Mouse (Mus musculus): ENCODE results near the gene Asic2. TPM values are rescaled to one million over a fixed set of nuclear protein-coding genes. Genes with fewer than 3 reads are reported as not detected.

Gene Asic2
- total RNA-seq, 4 experiments from 2014 or later: 0.13 to 1.5 (median 0.41) TPM

DNA sequence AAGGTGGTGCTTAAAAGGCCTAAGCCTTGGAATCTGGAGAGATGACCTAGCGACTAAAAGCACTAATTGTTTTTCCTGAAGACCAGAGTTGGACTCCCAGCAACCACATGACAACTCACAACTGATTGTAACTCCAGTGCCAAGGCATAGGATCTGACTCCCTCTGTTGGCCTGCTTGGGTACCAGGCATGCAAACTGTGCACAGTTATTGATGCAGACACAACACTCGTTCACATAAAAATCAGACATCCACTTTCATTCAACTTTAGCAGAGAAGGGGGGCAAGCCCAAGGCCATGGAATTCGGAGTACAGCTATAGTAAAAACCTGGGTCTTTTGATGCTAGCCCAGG lies 122.6 kb downstream of the Asic2 start:
- DNase-seq (ENCODE audit: low spot score in 2 of 2): no peak

DNA sequence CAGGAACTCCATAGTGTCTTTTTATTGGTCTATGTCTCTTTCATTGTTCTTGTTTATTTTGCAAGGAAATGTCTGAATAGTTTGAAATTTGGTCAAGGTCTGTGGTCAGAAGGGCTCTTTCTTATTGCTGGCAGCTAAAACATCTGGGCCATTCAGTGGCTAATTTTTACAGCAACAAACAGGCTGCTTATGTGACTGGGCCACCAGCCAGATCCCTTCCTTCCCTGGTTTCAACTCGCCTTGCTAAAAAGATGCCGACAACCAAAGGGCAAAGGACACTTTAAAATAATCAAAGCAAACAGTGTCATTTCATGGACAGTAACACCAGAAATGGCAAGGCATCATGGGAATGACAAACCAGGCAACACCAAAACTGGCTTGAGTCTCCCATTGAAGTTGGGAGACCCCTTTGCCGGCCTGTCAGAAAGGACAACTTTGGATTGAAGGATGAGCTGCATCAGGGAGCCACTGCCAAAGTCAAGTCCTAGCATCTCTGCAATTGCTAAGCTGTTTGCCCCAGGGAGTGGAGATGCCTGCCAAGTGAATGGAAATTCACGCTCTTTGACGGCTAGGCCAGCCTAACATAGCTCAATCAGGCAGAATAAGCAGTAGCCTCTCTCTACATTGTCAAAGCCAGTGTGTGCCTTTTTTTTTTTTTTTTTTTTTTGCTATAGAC lies 123.1 kb downstream of the Asic2 start:
- no peak for DNase-seq (ENCODE audit: low spot score in 2 of 2)

DNA sequence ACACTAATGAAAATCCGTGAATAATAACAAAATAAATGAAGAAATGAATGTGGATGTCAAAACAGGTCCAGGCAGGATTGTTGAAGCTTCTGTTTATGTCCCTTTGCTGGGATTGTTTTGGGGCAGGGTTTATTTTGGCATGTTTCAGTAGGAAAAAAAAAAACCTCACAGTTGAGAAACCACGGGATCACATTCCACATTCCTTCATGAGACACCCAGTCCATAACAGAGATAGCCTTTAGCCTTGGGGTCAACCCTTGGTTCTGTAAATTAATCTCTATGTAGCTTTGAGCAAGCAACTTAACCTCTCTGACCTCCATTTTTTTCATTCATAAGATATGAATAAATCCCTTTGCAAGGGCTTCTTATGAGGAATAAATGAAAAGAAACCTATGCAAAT lies 127.3 kb downstream of the Asic2 start:
- no peak for DNase-seq (ENCODE audit: low spot score in 2 of 2)

DNA sequence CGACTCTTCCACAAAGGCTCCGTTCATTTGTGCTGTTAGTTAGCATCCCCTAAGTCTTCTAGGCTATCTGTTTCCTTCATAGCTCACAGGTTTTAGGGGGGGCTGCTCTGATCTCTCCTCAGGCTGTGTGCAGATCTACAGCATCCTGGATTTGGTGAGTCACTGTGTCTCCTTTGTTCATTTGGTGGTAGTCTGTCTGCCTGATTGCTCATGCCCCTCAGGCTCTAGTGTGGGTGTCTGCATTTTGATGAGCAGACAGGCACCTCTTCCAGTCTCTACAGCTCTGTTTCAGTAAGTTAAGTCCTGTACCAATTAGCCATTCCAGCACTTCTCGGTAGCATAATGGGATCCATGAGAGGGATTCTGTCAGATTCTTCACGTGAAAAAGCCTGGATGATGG lies 129.8 kb downstream of the Asic2 start:
- DNase-seq (ENCODE audit: low spot score in 2 of 2): no peak

DNA sequence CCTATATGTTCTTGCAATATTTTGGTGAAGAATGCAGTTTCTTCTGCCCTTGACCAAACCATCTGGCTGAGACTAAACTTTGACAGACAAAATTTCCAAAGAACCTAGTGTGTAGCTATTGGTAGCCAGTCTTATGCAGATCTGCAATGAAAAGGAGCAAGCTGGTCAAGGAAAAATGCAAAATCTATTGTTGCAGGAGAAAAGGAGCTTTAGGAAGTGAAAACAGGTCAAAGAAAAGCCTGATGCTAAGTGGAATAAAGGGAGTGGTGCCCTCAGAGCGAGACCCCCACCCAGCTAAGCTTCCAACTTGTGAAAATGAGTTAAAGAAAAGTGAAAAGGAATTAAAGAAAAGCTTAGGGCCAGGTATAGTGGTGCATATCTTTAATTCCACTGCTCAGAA lies 135.9 kb downstream of the Asic2 start:
- no peak for DNase-seq (ENCODE audit: low spot score in 2 of 2)

DNA sequence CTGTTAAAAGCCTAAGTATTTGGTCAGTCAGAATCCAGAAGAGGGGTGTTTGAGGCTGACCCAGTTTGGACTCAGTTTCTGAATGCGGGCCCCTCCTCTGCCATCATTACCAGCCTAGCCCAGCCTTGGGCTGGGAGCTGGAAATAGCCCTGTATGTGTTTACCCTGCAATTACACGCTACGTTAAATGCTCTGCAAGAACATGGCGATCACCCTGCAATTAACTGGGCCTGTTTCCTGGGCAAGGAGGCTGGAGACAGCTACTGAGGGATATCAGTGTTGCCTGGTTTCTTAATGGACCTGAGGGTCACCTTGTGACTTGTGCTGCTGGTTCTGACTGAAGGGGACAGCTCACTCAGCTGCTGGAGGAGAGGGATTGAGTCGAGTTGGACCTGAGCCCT lies 151.7 kb downstream of the Asic2 start:
- no peak for DNase-seq (ENCODE audit: low spot score in 2 of 2)

DNA sequence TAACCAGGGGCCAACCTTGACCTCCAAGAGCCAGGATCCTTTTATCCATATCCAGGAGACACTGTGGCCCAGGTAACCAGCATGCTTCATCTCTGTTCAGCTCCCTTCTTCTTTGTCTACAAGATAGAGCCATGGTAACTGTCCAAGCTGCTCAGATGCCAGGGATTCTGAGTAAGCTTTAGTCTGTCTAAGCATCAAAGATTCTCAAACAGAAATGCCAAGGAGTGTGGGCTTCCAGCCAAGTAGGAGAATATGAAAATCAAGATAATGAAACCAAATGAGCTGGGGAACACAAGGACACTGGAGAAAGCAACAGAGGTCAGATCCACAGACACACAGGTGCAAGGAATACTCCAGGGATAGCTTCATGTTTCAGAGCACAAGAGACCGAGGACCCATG lies 153.4 kb downstream of the Asic2 start:
- no peak for DNase-seq (ENCODE audit: low spot score in 2 of 2)

DNA sequence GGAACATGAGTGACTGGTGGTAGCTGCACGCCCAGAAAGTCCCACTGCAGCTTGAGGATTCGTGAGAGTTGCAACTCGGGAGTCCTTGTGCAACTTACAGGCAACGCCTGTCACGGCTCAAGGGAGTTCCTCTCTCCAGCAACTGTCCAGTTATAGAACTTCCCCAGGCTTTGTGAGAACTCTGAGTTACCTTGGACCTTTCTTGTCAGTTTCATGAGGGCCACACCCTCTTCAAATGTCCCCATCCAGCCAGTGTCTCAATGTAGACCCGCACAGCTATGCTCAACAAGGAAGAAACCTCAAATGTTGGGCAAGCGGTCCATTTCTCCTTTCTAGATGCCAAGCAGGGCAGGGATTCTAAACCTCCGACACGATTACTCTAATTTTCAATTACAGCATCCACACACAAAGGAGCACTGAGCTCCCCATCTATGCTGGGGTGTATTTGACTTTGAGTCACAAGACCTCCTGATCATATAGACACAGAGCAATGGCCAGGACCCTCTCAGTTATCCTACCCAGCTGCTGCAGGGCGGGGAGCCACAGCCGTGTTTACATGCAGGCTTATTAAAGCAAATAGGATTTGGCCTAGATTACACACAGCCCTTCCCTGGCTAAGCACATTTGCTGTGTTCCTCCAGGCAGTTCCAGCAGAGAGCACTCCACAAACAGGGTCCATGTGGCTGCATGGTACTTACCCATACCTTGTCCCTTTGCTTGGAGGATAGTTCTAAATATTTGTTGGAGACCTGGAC lies 161.2 kb downstream of the Asic2 start:
- DNase-seq (ENCODE audit: low spot score in 2 of 2): no peak

DNA sequence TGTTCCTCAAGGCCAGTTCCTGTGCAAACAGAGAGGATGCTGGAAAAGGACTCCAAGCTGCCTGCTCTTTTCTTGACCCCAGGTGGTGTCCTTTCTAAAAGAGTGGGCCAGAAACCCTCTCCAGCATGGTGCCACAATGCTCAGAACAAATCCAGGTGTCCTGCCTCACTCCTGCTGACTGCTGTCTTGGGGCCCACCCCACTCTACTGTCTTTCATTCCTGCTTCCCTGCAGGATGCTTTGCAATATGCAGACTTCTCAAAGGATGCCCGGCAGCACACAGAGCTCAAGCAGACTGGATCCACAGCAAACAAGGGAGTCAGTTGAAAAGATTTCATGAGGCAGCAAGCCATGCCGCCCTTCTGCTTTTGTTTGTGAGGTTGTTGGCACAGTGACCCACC lies 164.7 kb downstream of the Asic2 start:
- DNase-seq (ENCODE audit: low spot score in 2 of 2): no peak

DNA sequence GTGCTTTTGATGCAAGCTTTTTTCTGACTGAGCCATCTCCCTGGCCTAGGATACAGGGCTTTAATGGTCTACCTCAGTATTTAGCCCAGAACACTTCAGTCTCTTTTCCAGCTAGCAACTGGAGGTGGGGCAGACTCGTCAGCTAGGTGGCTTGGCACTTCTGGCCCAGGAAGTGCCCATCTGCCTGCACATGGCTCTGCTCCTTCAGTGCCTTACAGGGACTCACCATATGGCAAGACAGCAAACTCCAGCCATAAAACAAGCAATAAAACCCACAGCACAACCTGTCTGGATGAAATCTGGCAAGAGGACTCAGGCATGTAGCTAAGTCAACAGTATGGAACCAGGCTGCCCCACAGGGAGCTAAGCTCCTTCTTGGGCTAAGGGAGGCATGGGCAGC lies 165.6 kb downstream of the Asic2 start:
- DNase-seq (ENCODE audit: low spot score in 2 of 2): no peak

DNA sequence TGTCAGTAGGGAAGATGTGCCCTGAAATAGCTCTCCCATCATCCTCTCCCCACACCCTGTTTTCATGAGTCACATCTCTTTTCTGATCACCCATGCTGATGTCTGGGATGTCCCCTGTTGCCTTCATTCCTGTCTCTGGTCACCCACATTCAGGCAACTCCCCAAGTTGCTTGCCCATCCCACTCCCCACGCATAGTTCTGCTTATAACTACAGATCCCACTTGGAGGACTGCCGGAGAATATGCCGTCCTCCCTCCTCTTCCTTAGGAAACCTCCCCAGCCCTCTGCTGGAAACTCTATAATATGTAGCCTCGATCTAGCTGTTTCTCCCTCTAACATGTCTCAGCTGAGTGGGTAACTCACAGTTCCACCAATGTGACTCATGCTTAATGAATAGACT lies 167.4 kb downstream of the Asic2 start:
- DNase-seq (ENCODE audit: low spot score in 2 of 2): no peak

DNA sequence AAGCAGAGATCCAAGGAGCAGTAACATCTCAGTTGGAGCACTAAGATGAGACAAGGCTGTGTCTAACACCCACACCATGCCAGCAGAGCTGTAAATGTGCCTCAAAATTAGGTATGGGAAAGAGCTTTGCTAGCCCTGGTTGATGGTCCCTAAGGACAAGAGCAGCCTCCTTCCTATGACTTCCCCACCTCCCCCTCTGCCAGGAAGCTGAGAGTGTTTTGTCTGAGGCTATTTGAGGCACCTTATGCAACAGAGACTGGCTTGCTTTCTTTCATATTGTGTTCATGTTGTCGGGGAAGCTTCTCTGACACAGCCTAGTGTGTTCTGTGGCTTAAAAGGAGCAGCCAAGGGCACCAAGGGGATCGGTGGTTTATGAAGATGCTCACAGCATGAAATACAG lies 174.7 kb downstream of the Asic2 start:
- no peak for DNase-seq (ENCODE audit: low spot score in 2 of 2)

DNA sequence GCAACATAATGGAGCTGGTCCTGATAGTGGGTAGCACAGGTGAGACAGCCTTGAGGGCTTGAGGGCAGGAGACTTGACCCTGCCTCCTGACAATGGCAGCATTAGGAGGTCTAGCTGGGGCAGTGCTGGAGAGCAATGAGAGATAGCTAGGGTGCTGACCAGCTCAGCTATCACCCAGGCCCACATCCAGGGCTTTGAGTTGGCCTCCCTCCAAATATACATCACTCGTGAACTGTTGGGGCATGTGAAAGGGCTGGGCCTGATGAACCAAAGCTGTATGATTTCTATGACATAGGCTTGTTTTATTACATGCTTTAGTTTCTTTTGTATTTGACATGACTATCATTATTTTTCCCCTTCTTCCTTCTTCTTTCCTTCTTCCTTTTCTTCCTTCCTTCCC lies 176.7 kb downstream of the Asic2 start:
- DNase-seq (ENCODE audit: low spot score in 2 of 2): no peak

DNA sequence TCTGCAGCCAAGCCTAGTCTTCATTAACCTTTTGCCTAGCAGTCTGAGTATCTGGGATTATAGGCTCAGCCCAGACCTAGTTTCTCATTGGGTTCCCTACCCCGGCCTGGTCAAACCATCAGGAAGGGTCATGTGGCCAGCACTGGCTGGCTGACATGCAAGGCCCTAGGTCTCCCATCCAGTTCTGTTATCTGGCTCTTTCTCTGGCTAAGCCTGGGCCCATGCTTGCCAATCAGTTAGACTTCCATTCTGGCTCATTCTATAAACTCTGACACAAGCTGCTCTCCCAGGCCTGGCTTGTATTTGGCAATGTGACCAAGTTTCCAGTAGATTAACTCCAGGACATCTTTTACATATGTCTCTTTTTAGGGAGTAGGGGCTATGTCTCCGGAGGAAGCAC lies 187.7 kb downstream of the Asic2 start:
- DNase-seq (ENCODE audit: low spot score in 2 of 2): no peak

DNA sequence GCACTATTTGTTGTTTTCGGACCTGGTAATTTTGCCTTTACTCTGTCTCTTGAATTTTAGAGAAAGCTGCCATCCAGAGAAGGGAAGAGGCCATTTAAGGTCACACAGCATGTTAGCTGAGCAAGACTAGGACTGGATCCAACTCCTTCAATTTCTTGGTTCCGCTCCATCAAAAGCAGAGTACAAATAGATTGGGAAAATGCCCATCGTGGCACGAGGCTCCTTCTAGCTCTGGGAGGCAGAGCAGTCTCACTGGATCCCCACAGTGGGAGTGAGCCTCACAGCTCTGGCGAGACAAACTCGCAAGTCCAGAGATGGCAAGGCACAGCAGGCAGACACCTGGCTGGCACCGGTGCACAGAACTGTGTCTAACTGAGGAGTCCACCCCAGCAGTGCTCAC lies 188.4 kb downstream of the Asic2 start:
- peak in 1 of 2 experiments; percentile 34 for DNase-seq (ENCODE audit: low spot score in 2 of 2)

DNA sequence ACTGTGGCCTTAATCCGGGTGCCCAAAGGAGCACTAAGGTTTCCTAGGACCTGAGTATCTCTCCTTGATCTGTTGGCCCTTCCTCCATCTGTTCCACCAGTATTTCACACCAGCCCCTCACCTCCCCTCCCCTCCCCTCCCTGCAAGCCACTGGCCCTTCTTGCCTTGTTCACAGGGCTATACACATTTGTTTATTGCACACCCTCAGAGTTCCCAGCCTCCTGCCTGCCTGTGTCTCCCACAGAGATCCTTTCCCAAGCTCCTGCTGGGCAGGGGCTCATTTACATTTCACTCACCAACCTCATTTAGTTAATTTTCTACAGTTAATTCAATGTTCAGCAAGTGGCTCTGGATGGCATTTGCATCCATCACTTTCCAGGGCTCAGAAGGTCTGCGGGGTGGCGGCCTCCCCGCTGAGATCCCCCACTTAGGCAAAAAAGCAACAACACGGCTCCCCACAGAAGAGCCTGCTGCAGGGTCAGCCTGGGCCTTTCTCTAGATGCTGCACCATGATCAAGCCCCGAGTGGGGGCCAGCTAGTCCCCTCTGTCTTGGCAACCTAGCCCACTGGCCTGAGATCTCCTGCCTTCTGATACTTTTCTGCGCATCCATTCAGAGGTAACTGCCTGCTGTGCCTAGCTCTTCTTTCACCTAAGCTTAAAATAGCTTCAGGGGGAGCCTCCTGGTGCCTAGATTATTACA lies 196.9 kb downstream of the Asic2 start:
- DNase-seq (ENCODE audit: low spot score in 2 of 2): no peak

DNA sequence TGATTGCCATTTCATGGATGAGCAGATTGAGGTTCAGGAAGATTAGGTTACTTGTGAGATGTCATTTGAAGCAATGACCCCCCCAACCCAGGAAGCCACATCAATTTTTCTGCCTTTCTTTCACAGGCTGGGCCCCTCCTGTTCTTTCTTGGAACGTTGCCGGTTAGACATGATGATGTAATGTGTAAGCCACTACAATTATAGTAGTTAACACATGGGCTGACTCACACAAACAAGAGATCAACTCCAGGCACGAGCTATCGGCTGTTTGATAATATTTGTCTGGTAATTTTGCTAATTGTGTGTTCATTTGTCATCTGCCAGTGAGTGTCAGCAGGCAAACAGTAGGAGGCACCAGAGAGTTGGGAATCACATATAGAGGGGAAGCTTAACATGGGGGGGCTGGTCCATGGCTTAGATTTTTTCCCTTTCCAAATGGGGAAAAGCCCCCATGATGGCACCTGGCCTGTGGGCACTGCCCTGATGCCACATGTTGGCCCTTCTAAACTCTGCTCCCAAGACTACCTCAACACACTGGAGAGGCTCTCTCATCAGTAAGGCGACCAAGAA lies 198.5 kb downstream of the Asic2 start:
- DNase-seq (ENCODE audit: low spot score in 2 of 2): no peak

DNA sequence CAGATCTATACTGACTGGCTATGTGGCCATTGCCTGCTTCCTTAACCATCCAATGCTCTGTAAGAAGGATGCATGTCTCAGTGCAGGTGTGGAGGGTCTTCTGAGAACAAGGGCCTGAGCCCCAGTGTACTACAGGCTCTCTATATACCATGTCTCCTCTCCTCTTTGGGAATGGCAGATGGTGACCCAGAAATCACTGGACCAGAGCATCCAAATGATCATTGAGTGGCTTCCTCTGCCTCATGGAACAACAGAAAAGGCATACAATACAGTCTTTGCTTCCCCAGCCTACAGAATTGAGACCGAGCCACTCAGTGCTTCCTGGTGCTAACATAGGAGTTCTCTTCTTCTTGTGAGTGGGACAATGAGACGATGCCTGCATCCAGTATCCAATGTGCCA lies 200.0 kb downstream of the Asic2 start:
- no peak for DNase-seq (ENCODE audit: low spot score in 2 of 2)

DNA sequence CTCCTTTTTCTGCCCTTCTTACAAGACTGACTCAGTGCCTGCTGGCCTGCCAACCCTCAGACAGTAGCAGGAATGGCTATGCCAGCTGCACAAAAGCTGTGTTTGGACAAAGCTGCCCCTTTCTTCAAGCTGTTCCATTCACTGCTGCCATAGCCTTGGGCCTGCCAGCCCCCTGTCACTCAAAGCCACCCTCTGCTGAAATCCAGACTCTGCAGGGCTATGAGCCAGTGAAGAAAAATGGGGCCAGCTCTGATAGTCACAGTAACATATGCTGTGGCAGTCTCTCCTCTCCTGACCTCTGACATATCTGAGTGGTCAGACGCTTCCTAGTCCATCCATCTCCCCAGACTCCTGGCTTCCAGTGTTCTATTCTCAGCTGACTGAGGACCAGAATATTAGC lies 200.5 kb downstream of the Asic2 start:
- no peak for DNase-seq (ENCODE audit: low spot score in 2 of 2)

DNA sequence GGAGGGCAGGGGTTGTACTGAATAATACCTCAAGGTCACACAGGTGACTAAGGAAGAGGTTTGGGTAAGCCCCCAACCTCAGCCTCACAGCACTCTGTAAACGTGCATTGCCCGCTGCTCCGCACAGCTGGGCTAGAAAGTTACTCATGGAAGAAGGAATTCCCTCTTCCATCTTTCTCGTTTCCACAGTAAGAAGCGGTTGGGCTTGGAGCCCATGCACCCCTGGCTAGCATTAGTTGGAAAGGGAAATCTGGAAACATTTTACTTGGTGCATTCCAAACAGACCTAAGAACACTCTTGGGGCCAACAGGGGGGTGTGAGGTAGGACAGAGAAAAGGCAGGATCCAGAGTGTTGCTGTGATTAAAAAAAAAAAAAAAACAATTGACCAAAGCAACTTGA lies 203.0 kb downstream of the Asic2 start:
- peak in 1 of 2 experiments; percentile 5 for DNase-seq (ENCODE audit: low spot score in 2 of 2)

DNA sequence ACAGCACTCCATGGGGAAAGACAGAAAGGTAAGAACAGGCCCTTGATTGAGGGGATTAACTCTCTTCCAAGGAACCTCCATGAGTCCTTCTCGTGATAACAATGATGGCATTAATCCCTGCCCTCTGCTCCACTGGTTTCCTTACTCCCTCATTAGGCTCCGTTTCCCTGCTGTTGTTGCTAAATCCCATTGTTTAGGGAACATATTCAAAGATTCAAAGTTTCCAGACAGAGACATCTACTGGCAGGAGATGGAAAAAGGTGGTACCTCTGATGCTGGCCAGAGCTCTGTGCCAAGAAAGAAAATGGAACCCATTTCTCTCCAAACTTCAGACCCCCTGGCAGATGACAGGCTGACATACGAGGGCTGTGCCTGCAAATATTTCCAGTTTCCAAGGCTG lies 203.5 kb downstream of the Asic2 start:
- DNase-seq (ENCODE audit: low spot score in 2 of 2): no peak

DNA sequence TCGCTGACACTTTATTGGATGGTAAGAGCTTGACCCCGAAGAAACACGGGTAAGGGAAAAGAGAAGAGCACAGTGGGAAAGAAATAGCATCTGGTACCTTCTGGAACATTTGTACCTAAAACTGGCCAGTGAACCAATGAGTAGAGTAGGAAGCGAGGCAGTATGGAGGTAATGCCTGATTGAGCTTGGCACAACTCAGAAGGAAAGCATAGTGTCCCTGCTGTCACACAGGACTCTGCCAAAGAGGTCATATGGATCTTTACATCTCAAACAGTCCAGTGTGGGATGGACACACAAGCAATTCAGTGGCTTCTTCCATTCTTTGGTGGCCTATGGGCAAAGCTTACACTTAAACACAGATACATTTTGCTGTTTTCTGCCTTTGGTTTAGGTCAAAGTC lies 211.0 kb downstream of the Asic2 start:
- DNase-seq (ENCODE audit: low spot score in 2 of 2): no peak
